Mouse (Mus musculus) left cerebral cortex, postnatal 25 days (tissue): ENCODE measurements around the gene Phf12. TPM values are rescaled to one million over a fixed set of nuclear protein-coding genes. Genes with fewer than 3 reads are reported as not detected.
A peak's percentile ranks its signal among the peaks of the same experiment; 100 is the strongest.
"Not testable (repeated sequence)": the region's sequence is repeated elsewhere in the genome, so short reads cannot be mapped to it uniquely, and the experiment has no call there.

ENCODE experiments used
- DNase-seq, 2 experiments: peaks; one replicate each; pipeline ENCODE4 v3.0.0; 2022; ENCODE audit warnings: low spot score in 2 of 2, mixed read lengths in 1 of 2
- intact Hi-C: fragments of 180-260 bp; cut with DNase I; formaldehyde crosslinking; loops from one replicate; pipeline ENCODE4 v1.15.1; 2025
- total RNA-seq, 2 experiments: library from RNA; stranded (reverse); gene quantifications; 2 replicates each; pipeline ENCODE4 v1.2.3; 2021

Gene Phf12
- total RNA-seq, 2 experiments from 2014 or later: 50.5 to 51.4 TPM

GRCm38 (mm10) chr11:78019676-78020075, 37.1 kb downstream of the Phf12 start:
- peak; percentile 75 to 76 for DNase-seq
- intact Hi-C loops: loop anchor here (2.0 kb wide), 1 partner anchor 159 kb away; no protein-coding TSS in a partner anchor

GRCm38 (mm10) chr11:78023607-78024006, 41.1 kb downstream of the Phf12 start:
- DNase-seq: no peak
- intact Hi-C loops: no loop called here

GRCm38 (mm10) chr11:78029240-78029639, 46.7 kb downstream of the Phf12 start:
- intact Hi-C loops: no loop called here
- DNase-seq: no peak

DNA sequence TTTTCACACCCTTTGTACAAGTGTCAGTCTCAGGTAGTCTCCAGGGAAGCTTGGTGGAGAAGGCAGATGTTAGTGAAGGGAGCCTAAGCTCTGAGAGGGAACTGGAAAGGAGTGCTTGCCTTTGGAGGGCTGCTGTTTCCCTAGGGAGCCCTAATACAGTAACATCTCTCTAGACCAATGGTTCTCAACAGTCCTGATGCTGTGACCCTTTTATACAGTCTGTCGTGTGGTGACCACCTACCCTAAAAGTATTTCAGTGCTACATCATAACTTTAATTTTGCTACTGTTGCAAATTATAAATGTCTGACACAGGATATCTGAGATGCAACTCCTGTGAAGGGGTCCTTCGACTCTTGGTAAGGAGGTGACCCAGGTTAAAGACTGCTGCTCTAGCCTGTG, 48.0 kb downstream of the Phf12 start:
- intact Hi-C loops: loop anchor here (5.0 kb wide), 1 partner anchor 147 kb away; the partner anchor contains the start of genes Nek8 and Tlcd1
- no peak for DNase-seq

DNA sequence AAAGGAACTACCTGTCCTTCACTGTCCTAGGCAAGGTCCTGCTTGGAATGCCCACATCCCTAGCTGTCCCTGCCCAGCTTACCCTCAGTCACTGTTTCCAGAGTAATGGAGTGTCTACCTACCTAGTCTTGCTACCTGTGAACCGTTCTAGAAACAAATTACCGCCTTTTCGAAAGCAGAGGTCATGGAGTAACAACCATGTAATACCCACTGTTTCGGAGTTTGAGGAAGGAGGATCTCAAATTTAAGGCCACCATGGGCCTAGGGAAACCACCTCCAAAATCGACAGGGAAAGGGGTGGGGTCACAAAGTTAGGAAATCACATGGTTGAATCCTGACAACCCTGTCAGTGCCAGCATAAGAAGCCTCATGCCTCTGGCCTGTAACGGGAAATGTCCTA, 48.8 kb downstream of the Phf12 start:
- no peak for DNase-seq
- intact Hi-C loops: loop anchor here (5.0 kb wide), 1 partner anchor 146 kb away; the partner anchor contains the start of genes Nek8 and Tlcd1

DNA sequence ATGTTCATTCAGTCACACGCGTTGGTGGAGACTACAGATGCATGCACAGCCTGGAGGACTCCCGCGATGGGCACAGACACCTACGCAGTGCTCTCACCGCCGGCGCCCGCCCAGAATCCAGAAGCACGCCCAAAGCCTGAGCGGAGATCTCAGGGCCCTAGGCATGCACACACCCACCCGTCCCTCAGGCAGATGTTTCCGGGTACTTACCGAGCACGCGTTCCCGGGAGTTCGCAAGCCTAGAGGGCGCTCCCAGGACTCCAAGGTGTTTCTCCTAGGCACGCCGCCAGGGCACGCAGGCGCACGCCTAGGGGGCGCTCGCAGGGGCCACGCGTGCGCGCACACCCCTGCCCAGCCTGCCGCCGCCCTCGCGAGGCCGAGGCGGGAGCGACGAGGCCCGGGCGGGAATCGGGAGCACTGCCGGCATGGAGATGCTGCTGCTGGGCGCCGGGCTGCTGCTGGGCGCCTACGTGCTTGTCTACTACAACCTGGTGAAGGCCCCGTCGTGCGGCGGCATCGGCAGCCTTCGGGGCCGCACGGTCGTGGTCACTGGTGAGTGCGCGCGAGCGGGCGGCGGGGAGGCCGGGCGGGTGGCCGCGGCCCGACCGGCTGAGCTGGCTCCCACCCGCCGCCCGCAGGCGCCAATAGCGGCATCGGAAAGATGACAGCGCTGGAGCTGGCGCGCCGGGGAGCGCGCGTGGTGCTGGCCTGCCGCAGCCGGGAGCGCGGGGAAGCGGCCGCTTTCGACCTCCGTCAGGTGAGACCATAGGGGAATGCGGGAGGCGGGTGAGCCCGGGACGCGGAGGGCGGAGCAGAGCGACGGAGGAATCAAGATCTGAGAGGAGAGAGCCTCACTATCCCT, 49.6 kb downstream of the Phf12 start, which contains the start of gene Dhrs13:
Gene Dhrs13 (plus strand): TSS at position 334 of the 862 bp plus-strand sequence.
- intact Hi-C loops: loop anchor here (5.0 kb wide), 1 partner anchor 145 kb away; the partner anchor contains the start of genes Nek8 and Tlcd1
- peak; percentile 89 to 93 for DNase-seq

DNA sequence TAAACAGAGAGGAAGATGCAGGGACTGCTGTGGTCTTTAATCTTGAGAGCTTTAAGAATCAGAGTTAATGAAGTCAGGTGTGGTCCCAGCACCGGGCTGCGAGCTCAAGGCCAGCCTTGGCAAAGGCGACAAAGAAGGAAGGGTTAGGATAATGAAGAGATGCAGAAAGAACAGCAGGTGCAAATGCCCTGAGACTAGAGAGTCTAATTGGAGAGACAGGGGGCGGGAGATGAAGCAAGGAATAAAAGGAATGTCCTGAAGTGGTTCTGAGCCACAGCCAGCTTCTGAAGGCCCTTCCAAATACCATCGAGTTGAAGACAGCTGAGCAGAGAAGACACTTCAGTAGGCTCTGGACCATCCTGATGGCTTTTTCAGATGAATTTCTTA, 50.2 kb downstream of the Phf12 start:
- intact Hi-C loops: loop anchor here (5.0 kb wide), 1 partner anchor 144 kb away; the partner anchor contains the start of genes Nek8 and Tlcd1
- peak in 1 of 2 experiments; percentile 20 for DNase-seq

- intact Hi-C loops: loop anchor here (5.0 kb wide), 1 partner anchor 143 kb away; the partner anchor contains the start of genes Nek8 and Tlcd1
- DNase-seq: no peak
Measured at GRCm38 (mm10) chr11:78033931-78034617, 51.5 kb downstream of the Phf12 start.

DNA sequence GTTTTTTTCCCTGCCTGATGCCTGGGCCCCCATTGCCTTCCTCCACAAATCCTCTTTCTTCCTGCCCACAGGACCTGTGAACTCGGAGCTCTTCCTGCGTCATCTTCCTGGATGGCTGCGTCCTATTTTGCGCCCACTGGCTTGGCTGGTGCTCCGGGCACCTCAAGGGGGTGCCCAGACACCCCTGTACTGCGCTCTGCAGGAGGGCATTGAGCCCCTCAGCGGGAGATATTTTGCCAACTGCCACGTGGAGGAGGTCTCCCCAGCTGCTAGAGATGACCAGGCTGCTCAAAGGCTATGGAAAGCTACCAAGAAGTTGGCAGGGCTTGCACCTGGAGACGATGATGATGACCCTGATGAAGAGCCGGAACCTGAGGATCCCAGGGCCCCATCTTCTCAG, 54.2 kb downstream of the Phf12 start:
- intact Hi-C loops: no loop called here
- DNase-seq: no peak

GRCm38 (mm10) chr11:78037831-78038752, 55.5 kb downstream of the Phf12 start, which contains the start of gene Flot2:
Flot2 (plus strand) TSS chr11:78037931.
- intact Hi-C loops: no loop called here
- DNase-seq: peak; percentile 33 to 50

DNA sequence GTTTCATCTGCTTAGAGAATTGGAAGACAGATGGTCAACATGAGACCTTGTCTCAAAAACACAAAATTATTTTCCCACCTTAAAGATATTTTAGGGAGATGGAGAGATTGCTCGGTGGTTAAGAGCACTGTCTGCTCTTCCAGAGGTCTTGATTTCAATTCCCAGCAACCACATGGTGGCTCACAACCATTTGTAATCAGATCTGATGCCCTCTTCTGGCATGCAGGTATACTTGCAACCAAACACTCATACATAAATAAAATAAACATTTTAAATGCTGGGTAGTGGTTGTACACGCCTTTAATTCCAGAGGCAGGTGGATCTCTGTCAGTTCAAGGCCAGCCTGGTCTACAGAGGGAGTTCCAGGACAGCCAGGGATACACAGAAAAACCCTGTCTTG, 58.3 kb downstream of the Phf12 start:
- intact Hi-C loops: no loop called here
- no peak for DNase-seq

- intact Hi-C loops, DNase-seq: not testable (repeated sequence)
Measured at GRCm38 (mm10) chr11:78042290-78042870, 59.8 kb downstream of the Phf12 start.

GRCm38 (mm10) chr11:78044758-78045251, 62.3 kb downstream of the Phf12 start:
- DNase-seq: peak; percentile 32 to 38
- intact Hi-C loops: no loop called here

DNA sequence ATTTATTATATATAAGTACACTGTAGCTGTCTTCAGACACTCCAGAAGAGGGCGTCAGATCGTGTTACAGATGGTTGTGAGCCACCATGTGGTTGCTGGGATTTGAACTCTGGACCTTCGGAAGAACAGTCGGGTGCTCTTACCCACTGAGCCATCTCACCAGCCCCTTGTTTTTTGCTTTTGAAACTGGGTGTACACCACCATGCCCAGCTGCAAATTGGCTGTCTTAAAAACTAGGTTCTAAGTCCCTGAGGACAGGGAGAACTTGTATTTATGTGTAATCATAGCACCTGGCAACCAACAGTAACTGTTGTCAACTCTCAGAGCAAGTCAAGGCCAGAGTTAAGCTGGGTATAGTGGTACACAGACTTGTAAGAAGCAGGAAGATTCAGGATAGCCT, 66.1 kb downstream of the Phf12 start:
- intact Hi-C loops, DNase-seq: not testable (repeated sequence)

GRCm38 (mm10) chr11:78053078-78053477, 70.5 kb downstream of the Phf12 start:
- DNase-seq: no peak
- intact Hi-C loops: no loop called here

DNA sequence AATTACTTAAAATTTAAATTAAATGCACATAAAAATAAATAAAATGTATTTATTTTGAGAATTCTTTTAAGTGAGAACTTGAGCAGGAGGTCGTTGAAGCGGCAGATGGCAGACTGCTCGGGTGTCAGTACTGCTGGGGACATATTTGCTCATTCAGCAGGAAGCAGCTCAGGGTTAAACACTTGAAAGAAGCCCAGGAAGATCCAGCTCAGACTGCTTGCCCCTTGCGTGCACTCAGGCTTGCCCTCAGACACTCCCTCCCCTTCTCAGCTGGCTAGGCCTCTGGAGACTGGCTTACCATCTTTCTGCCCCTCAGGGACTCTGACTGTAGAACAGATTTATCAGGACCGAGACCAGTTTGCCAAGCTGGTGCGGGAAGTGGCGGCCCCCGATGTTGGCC, 74.4 kb downstream of the Phf12 start:
- DNase-seq: no peak

DNA sequence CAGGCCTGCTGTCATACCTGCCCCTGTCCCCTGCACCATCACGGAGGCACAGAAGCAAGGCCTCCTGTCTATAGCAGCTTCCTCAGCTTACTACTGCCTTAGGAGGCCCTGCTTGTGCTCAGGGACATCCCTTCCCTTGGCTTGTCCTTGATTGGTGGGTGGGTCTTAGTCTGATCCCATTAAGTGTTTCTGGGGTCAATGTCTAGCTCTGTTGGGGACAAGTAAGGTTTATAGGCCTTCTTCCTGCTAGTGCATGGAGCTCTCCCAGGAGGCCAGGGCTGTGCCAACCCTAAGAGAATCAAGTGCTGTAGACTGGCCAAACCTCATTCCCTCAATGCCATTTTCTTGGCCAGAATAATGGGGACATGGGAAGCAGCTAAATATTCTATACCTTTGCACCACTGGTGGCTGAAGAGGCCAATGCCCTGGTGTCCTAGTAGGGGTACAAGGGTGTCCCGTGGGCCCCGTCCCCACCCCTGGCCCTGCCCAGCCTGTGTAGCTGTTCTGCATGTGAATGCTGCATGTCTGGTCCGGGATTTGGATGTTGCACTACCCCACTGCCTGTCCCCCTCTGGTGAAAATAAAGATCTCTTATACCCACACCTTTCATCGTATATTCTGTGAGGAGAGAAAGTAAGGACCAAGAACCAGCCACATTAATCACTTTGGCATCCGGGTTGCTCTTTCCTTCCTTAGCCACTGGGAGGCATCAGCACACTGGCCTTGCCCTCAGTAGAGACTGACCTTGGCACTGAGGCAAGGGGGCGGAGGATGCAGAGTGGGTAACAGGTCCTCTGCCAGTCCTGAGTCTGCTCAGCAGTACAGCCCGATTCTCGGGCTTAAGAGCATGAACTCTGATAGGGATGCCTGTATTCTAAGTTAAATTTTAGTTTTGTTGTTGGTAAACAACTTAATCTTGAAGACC, 77.5 kb downstream of the Phf12 start:
- peak; percentile 45 to 64 for DNase-seq
- intact Hi-C loops: loop anchor here (1.0 kb wide), 2 partner anchors 91 to 117 kb away; no protein-coding TSS in a partner anchor

More for the DNA sequence above, 74.4 kb downstream of the Phf12 start:
- intact Hi-C loops: no loop called here
